In the genomic region with DNA sequence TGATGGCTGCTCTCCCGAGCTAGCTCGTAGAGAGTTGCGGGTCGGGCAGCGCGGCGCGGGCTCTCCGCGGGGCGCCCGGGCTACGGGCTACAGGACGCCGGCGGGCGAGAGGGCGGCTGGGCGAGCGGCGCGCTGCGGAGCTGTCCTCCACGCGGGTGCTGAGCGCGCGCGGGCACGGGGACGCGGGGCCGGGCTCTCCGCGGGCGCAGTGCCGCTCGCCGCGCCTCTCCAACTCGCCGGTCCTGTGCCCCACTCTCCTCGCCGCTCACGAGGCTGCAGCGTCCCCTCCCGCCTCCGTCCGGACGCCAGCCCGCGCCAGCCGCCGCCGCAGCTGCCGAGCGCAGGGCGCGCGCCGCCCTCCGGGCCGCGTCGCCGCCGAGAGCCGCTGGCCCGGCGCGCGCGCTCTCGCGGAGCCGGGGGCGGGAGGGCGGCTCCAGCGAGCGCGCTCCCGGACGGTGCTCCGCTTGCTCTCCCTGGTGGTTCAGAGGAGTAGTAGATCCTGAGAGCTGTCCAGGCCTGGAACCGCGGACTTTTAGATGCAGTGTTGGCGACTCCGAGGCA, we compare ENCODE assay signal across 8 mouse cellular contexts. TPM values are rescaled to one million over a fixed set of nuclear protein-coding genes. Genes with fewer than 3 reads are reported as not detected.
DNase-seq lines count a peak whose midpoint lies in the region; TF ChIP-seq lines count a peak whose summit lies in the region.

A gene (minus strand): TSS at position 347 of the 561 bp plus-strand sequence.

- TF ChIP-seq EP300 in heart, adult 2 months (IDR thresholded peaks at IDR 0.05; ENCODE audit: insufficient read depth, low read depth, low read length), result no peak

- H3K27ac ChIP-seq in gastrocnemius, adult 2 months, result no peak within 1 kb of the TSS
- no peak within 1 kb of the TSS for H3K27ac ChIP-seq in heart, adult 2 months
- H3K27ac ChIP-seq in kidney, adult 2 months (ENCODE audit: insufficient read depth, low read depth, low read length), result no peak within 1 kb of the TSS
- no peak within 1 kb of the TSS for H3K27ac ChIP-seq in limb, embryonic 10.5 days

- no peaks in the 10 kb centered on the region for H3K4me1 ChIP-seq in heart, adult 2 months (ENCODE audit: control insufficient read depth, insufficient read depth, low read length)
- no peaks in the 10 kb centered on the region for H3K4me1 ChIP-seq in kidney, adult 2 months (ENCODE audit: control insufficient read depth, insufficient read depth, low read length)
- peaks cover 10% of the 10 kb centered on the region for H3K4me1 ChIP-seq in limb, embryonic 10.5 days

- under 1% methylated on average over 73 of the region's 88 CpGs for WGBS in heart, adult 2 months
- WGBS in kidney, adult 2 months, result 2% methylated on average over 88 of the region's 88 CpGs
- 2% methylated on average over 71 of the region's 88 CpGs for WGBS in limb, embryonic 10.5 days

- no peak for TF ChIP-seq POLR2A in heart, adult 2 months (IDR thresholded peaks at IDR 0.05; ENCODE audit: insufficient read depth, low read depth, low read length)
- TF ChIP-seq POLR2A in kidney, adult 2 months (IDR thresholded peaks at IDR 0.05; ENCODE audit: low read depth, low read length), result no peak

- H3K27me3 ChIP-seq in heart, adult 2 months (ENCODE audit: control insufficient read depth, insufficient read depth, low read length), result no peaks in the 10 kb centered on the region
- no peaks in the 10 kb centered on the region for H3K27me3 ChIP-seq in kidney, adult 2 months (replicated peaks; ENCODE audit: control insufficient read depth, insufficient read depth, low read length)
- peaks cover 25% of the 10 kb centered on the region for H3K27me3 ChIP-seq in limb, embryonic 10.5 days (ENCODE audit: low read depth, poor library complexity, severe bottlenecking)

- H3K79me2 ChIP-seq in heart, adult 2 months (replicated peaks; ENCODE audit: control insufficient read depth, insufficient read depth, low read length), result no peaks in the 10 kb centered on the region

- intact Hi-C loops in gastrocnemius, adult 2 months (cut with DNase I), result no loop called here
- intact Hi-C loops in gastrocnemius, postnatal 36 days (cut with DNase I), result no loop called here
- intact Hi-C loops in heart, adult 2 months (cut with DNase I), result no loop called here

- no peaks in the 10 kb centered on the region for H3K9me3 ChIP-seq in limb, embryonic 10.5 days (replicated peaks)

- H3K4me3 ChIP-seq in gastrocnemius, adult 2 months, result peak within 1 kb of the TSS; percentile 62
- H3K4me3 ChIP-seq in heart, adult 2 months, result no peak within 1 kb of the TSS
- peak within 1 kb of the TSS; percentile 33 for H3K4me3 ChIP-seq in kidney, adult 2 months (ENCODE audit: insufficient read depth, low read depth, low read length)
- H3K4me3 ChIP-seq in limb, embryonic 10.5 days, result peak within 1 kb of the TSS; percentile 65

- H3K9ac ChIP-seq in heart, adult 2 months (ENCODE audit: low read depth, low read length), result no peak within 1 kb of the TSS

- TF ChIP-seq CTCF in gastrocnemius, adult 2 months (IDR thresholded peaks at IDR 0.05), result no peak; the same call in 1 of the 2 replicates
- TF ChIP-seq CTCF in heart, adult 2 months (IDR thresholded peaks at IDR 0.05), result peak; percentile 27; the same call in 1 of the 2 replicates
- no peak for TF ChIP-seq CTCF in kidney, adult 2 months (conservative IDR thresholded peaks at IDR 0.05; ENCODE audit: insufficient read depth, insufficient read length, low read depth, low read length)

- no peaks in the 10 kb centered on the region for H3K36me3 ChIP-seq in heart, adult 2 months (ENCODE audit: control insufficient read depth, insufficient read depth, low read length)
- H3K36me3 ChIP-seq in kidney, adult 2 months (ENCODE audit: control insufficient read depth, insufficient read depth, low read length), result no peaks in the 10 kb centered on the region
- no peaks in the 10 kb centered on the region for H3K36me3 ChIP-seq in limb, embryonic 10.5 days

- DNase-seq in gastrocnemius, adult 2 months, result peak; percentile 35
- DNase-seq in gastrocnemius, postnatal 36 days, result no peak
- peak; percentile 93 for DNase-seq in embryo, embryonic 11 days
- DNase-seq in heart, adult 2 months, result peak; percentile 33 to 47
- peak; percentile 17 for DNase-seq in kidney, adult 2 months
- peak; percentile 76 for DNase-seq in limb, embryonic 10.5 days (ENCODE audit: low spot score)
- peak; percentile 71 for DNase-seq in neural tube, embryonic 10.5 days (ENCODE audit: extremely low spot score, low spot score)
- DNase-seq in testis, postnatal 14 days (ENCODE audit: low spot score), result peak; percentile 39

RNA-seq across cellular contexts. Expression of the gene that starts here (rescaled TPM):
- total RNA-seq in gastrocnemius, adult 2 months (2021), result under 1 TPM; 0.39 to 0.66 TPM
- under 1 TPM; 0.31 to 0.54 TPM for total RNA-seq in gastrocnemius, postnatal 36 days (2021)
- under 1 TPM; 0.45 to 0.47 TPM for total RNA-seq in heart, adult 2 months (2021)
- 0.51 and 1.1 TPM in 2 replicates for polyA plus RNA-seq in heart, adult 2 months (2012; rRNA removed)
- 0.58 and 1.1 TPM in 2 replicates for polyA plus RNA-seq in kidney, adult 2 months (2012; rRNA removed)
- polyA plus RNA-seq in limb, embryonic 10.5 days (2016; fragmentation: Nextera tagmentation; extraction: Ambion mirVana), result 0.05 and 0.19 TPM in 2 replicates

Comparison
In these comparisons a context has a peak if more than half of its experiments do, and no peak if none do; other contexts are left out.
1. Peak in DNase-seq and H3K4me3 ChIP-seq in gastrocnemius, adult 2 months; RNA of the gene not detected or under 1 TPM.
2. Peak in DNase-seq and H3K4me3 ChIP-seq in limb, embryonic 10.5 days; RNA of the gene not detected or under 1 TPM.
3. DNase-seq: peak in embryo, embryonic 11 days (single experiment), heart, adult 2 months (2 of 2), kidney, adult 2 months (single experiment), neural tube, embryonic 10.5 days (single experiment) and testis, postnatal 14 days (single experiment); none in gastrocnemius, postnatal 36 days (0 of 2).